Comparison of ENCODE assay signal across 22 mouse cellular contexts in the genomic region with DNA sequence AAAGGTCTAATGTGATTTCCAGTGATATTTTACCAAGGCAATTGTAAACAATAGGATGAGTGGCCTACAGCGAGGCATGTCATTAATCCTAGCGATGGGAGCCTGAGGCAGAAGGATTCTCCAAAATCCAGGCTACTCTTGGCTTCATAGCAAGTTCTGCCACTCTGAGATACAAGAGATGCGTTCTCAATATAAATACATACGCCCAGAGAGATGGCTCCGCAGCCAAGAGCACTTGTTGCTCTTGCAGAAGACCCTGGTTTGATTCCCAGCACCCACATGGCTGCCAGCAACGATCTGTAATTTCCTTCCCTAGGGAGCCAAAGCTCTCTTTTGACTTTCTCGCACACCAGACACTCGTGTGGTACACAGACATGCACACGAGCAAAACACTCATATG. TPM values are rescaled to one million over a fixed set of nuclear protein-coding genes. Genes with fewer than 3 reads are reported as not detected.
DNase-seq lines count a peak whose midpoint lies in the region; ATAC-seq and TF ChIP-seq lines count a peak whose summit lies in the region.
"Had no signal": no experiment of that assay in that cellular context is flagged by ENCODE, and none has a peak within 500 bp of the region (broad histone marks: within the 10 kb centered on the region; RNA-seq: fewer than 3 reads in every experiment).

No protein-coding gene starts in this region.

- no peak for TF ChIP-seq POLR2A in heart, adult 2 months (IDR thresholded peaks at IDR 0.05; ENCODE audit: insufficient read depth, low read depth, low read length)
- no peak for TF ChIP-seq POLR2A in lung, adult 2 months (IDR thresholded peaks at IDR 0.05; ENCODE audit: borderline replicate concordance, extremely low read depth, low read depth, low read length)
- TF ChIP-seq POLR2A in testis, adult 2 months (IDR thresholded peaks at IDR 0.05; ENCODE audit: control insufficient read depth, low read depth, low read length), result no peak

- no peak overlapping the region for H3K4me3 ChIP-seq in heart, adult 2 months
- no peak overlapping the region for H3K4me3 ChIP-seq in lung, embryonic 15.5 days
- H3K4me3 ChIP-seq in lung, adult 2 months (replicated peaks; ENCODE audit: extremely low read depth, low read depth, low read length), result no peak overlapping the region
- no peak overlapping the region for H3K4me3 ChIP-seq in testis, adult 2 months (ENCODE audit: control insufficient read depth, low read depth, low read length)
- H3K4me3 ChIP-seq in forebrain, embryonic 10.5 days, result no peak overlapping the region

- 83% methylated on average over 9 of the region's 9 CpGs for WGBS in heart, adult 2 months
- 75% methylated on average over 9 of the region's 9 CpGs for WGBS in lung, embryonic 15.5 days
- 72% methylated on average over 9 of the region's 9 CpGs for WGBS in lung, adult 2 months
- 90% methylated on average over 9 of the region's 9 CpGs for WGBS in forebrain, embryonic 10.5 days

- H3K27ac ChIP-seq in heart, adult 2 months, result peak overlapping the region; percentile 6; the same call in 1 of the 2 replicates
- H3K27ac ChIP-seq in lung, embryonic 15.5 days, result peak overlapping the region; percentile 55; the same call in 1 of the 2 replicates
- peak overlapping the region; percentile 19; the same call in 1 of the 2 replicates for H3K27ac ChIP-seq in testis, adult 2 months (ENCODE audit: control insufficient read depth, insufficient read depth, low read depth, low read length)
- no peak overlapping the region for H3K27ac ChIP-seq in forebrain, embryonic 10.5 days
- H3K27ac ChIP-seq: hindbrain, embryonic 14.5 days; hindbrain, postnatal 0 days had no signal

- no peak for TF ChIP-seq EP300 in heart, adult 2 months (IDR thresholded peaks at IDR 0.05; ENCODE audit: insufficient read depth, low read depth, low read length)

- H3K9ac ChIP-seq in heart, adult 2 months (ENCODE audit: low read depth, low read length), result no peak overlapping the region
- no peak overlapping the region for H3K9ac ChIP-seq in lung, embryonic 15.5 days
- H3K9ac ChIP-seq: forebrain, postnatal 0 days; hindbrain, embryonic 14.5 days had no signal

- no peak for TF ChIP-seq CTCF in heart, adult 2 months (IDR thresholded peaks at IDR 0.05)
- no peak for TF ChIP-seq CTCF in lung, adult 2 months (IDR thresholded peaks at IDR 0.05; ENCODE audit: insufficient read depth, low read length)
- TF ChIP-seq CTCF in testis, adult 2 months (IDR thresholded peaks at IDR 0.05; ENCODE audit: control insufficient read depth, insufficient read depth, insufficient replicate concordance, low read depth, low read length), result no peak

- intact Hi-C loops in heart, adult 2 months (cut with DNase I), result loop anchor here (5.0 kb wide), 1 partner anchor 92 kb away; no protein-coding TSS in a partner anchor
- intact Hi-C loops in heart, postnatal 36 days (cut with DNase I), result no loop called here

- no peak for DNase-seq in heart, adult 2 months
- no peak for DNase-seq in heart, postnatal 36 days
- no peak for DNase-seq in lung, adult 2 months
- no peak for DNase-seq in testis, postnatal 14 days (ENCODE audit: low spot score)
- no peak for DNase-seq in forebrain, embryonic 10.5 days (ENCODE audit: extremely low spot score, low spot score)
- DNase-seq: adrenal gland, adult 8-10 months; adrenal gland, postnatal 25 days; cerebellum, adult 18-20 months; cerebellum, adult 9-10 months; cerebellum, postnatal 14 days; forebrain, postnatal 0 days; gastrocnemius, postnatal 25 days had no signal

- no peaks in the 10 kb centered on the region for H3K36me3 ChIP-seq in heart, adult 2 months (ENCODE audit: control insufficient read depth, insufficient read depth, low read length)
- H3K36me3 ChIP-seq in lung, embryonic 15.5 days, result no peaks in the 10 kb centered on the region
- H3K36me3 ChIP-seq in testis, adult 2 months (ENCODE audit: control insufficient read depth, insufficient read depth, low read length), result no peaks in the 10 kb centered on the region
- H3K36me3 ChIP-seq in forebrain, embryonic 10.5 days (replicated peaks), result no peaks in the 10 kb centered on the region

- H3K4me1 ChIP-seq in heart, adult 2 months (ENCODE audit: control insufficient read depth, insufficient read depth, low read length), result no peaks in the 10 kb centered on the region
- H3K4me1 ChIP-seq in lung, embryonic 15.5 days, result no peaks in the 10 kb centered on the region
- H3K4me1 ChIP-seq in lung, adult 2 months (ENCODE audit: control insufficient read depth, insufficient read depth, low read length), result no peaks in the 10 kb centered on the region
- no peaks in the 10 kb centered on the region for H3K4me1 ChIP-seq in testis, adult 2 months (ENCODE audit: control insufficient read depth, insufficient read depth, low read length)
- H3K4me1 ChIP-seq in forebrain, embryonic 10.5 days, result peaks cover 7% of the 10 kb centered on the region

- H3K27me3 ChIP-seq in heart, adult 2 months (ENCODE audit: control insufficient read depth, insufficient read depth, low read length), result no peaks in the 10 kb centered on the region
- no peaks in the 10 kb centered on the region for H3K27me3 ChIP-seq in lung, embryonic 15.5 days
- no peaks in the 10 kb centered on the region for H3K27me3 ChIP-seq in testis, adult 2 months (ENCODE audit: control insufficient read depth, insufficient read depth, low read length)
- H3K27me3 ChIP-seq in forebrain, embryonic 10.5 days (ENCODE audit: poor library complexity, severe bottlenecking), result peaks cover 9% of the 10 kb centered on the region; the same call in 1 of the 2 replicates

- H3K4me2 ChIP-seq in lung, embryonic 15.5 days, result no peak overlapping the region
- H3K4me2 ChIP-seq: heart, embryonic 11.5 days; hindbrain, embryonic 14.5 days had no signal

- H3K9me3 ChIP-seq in lung, embryonic 15.5 days, result no peaks in the 10 kb centered on the region
- no peaks in the 10 kb centered on the region for H3K9me3 ChIP-seq in forebrain, embryonic 10.5 days

- no peaks in the 10 kb centered on the region for H3K79me2 ChIP-seq in heart, adult 2 months (replicated peaks; ENCODE audit: control insufficient read depth, insufficient read depth, low read length)

- no peak for ATAC-seq in lung, embryonic 15.5 days (ENCODE audit: borderline replicate concordance, extremely low read depth, low FRiP score, low TSS enrichment)
- ATAC-seq: activated CD4-positive, CD25-positive, alpha-beta regulatory T cell, adult 4 months; CD4-positive, CD25-positive, alpha-beta regulatory T cell, adult 4 months; forebrain, embryonic 14.5 days; hindbrain, postnatal 0 days; inflammation-experienced regulatory T-cells, adult 6 months; intestine, embryonic 16.5 days had no signal

RNA-seq across cellular contexts. Expression of a gene that starts 20.9 kb away (rescaled TPM):
- 10 to 100 TPM; 29.8 to 34.2 TPM for total RNA-seq in heart, adult 2 months (2021)
- 13.8 and 19.8 TPM in 2 replicates for polyA plus RNA-seq in heart, adult 2 months (2012; rRNA removed)
- total RNA-seq in heart, postnatal 36 days (2021), result 10 to 100 TPM; 32.6 to 32.9 TPM
- polyA plus RNA-seq in lung, embryonic 15.5 days (2015; fragmentation: Nextera tagmentation; extraction: Ambion mirVana), result 11.6 and 12.8 TPM in 2 replicates
- polyA plus RNA-seq in lung, adult 2 months (2012; rRNA removed), result 6.8 and 10.1 TPM in 2 replicates
- polyA plus RNA-seq in testis, adult 2 months (2012; rRNA removed), result 2.4 and 3.3 TPM in 2 replicates
- 9.3 and 9.6 TPM in 2 replicates for polyA plus RNA-seq in forebrain, embryonic 10.5 days (2016; fragmentation: Nextera tagmentation; extraction: Ambion mirVana)
